Mouse (Mus musculus): ENCODE results near the gene 2410131K14Rik. TPM values are rescaled to one million over a fixed set of nuclear protein-coding genes. Genes with fewer than 3 reads are reported as not detected.

2410131K14Rik gene
- polyA plus RNA-seq, 2 experiments, result 1.1 to 1.2 TPM

DNA sequence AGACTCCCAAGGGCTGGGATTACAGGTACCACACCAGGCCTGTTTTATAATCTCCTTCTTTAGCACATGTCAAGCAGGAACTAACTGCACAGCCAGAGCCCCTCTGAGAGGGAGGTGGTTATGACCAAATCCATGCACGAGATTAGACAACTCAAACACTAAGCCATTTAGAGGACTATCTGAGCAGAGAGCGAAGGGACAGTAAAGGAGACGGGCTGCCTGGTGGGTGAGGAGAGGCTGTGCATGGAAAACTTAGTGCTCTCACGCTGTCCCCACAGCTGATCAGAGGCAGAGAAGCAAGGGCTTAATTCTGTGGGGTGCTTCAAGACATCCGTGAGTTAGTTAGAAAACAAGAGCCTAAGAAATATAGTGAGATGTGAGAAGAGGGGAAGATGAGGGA, 31.0 kb upstream of the 2410131K14Rik start:
- 31% methylated on average over 5 of the region's 5 CpGs for WGBS (ENCODE audit: insufficient replicate concordance)
- Histone ChIP-seq H3K27me3 (ENCODE audit: control insufficient read depth, insufficient read depth, low read length) (no peaks in the 10 kb centered on the region; the same call in 1 of the 2 replicates), H3K9ac (replicated peaks) (no peak overlapping the region), H3K4me3 (ENCODE audit: insufficient read depth in 1 of 2, low read depth in 2 of 2, low read length in 2 of 2) (no peak overlapping the region), H3K9me3 (ENCODE audit: control insufficient read depth, low read length) (no peaks in the 10 kb centered on the region), H3K36me3 (replicated peaks; ENCODE audit: control insufficient read depth, insufficient read depth, low read depth) (no peaks in the 10 kb centered on the region), H3K4me2 (ENCODE audit: low read depth) (no peak overlapping the region), H3K4me1 (replicated peaks; ENCODE audit: control insufficient read depth in 2 of 2, insufficient read depth in 2 of 2, low read length in 1 of 2) (no peaks in the 10 kb centered on the region), H3K27ac (no peak overlapping the region)
- no peak for DNase-seq (ENCODE audit: low read depth in 3 of 3, low spot score in 3 of 3)
- ATAC-seq (ENCODE audit: insufficient read depth), result no peak
- TF ChIP-seq CTCF (IDR thresholded peaks at IDR 0.05; ENCODE audit: low read depth), result no peak
- TF ChIP-seq EP300 (IDR thresholded peaks at IDR 0.05; ENCODE audit: low read depth), result no peak

DNA sequence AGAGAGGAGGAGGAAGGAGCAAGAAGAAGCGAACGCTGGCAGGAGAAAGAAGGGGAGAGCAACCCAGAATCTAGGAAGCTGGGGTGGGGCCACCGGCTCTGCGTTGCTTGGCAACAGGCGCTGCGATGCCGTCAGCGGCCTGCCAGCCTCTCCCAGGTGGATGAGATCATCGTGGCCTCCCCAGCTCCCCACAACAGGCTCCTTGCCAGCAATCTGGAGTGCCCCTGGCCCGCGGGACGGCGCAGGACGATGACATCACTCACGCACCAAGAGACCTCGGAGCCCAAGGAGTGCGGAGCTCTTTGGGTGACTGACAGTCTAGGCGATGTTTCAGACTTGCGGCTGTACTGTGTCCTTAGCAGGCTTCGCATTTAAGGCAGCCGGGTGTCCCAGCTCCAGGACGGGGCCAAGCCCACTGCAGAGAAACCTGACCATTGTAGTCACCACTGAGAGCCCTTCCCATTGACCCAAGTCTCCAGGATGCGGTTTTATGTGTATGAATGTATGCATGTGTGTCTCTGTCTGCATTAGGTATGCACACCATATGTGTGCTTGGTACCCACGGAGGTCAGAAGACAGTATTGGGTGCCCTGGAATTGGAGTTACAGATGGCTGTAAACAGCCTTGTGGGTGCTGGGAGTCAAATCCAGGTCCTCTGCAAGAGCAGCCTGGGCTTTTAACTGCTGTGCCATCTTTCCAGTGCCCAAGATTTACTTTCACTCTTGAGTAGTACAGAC, 30.4 kb upstream of the 2410131K14Rik start:
- H3K4me3 ChIP-seq (ENCODE audit: insufficient read depth in 1 of 2, low read depth in 2 of 2, low read length in 2 of 2), result no peak overlapping the region
- H3K27ac ChIP-seq, result no peak overlapping the region
- TF ChIP-seq CTCF (IDR thresholded peaks at IDR 0.05; ENCODE audit: low read depth) (no peak), EP300 (IDR thresholded peaks at IDR 0.05; ENCODE audit: low read depth) (no peak)
- DNase-seq (ENCODE audit: low read depth in 3 of 3, low spot score in 3 of 3) (no peak), ATAC-seq (ENCODE audit: insufficient read depth) (no peak)
- no peak overlapping the region for H3K4me2 ChIP-seq (ENCODE audit: low read depth)
- WGBS (ENCODE audit: insufficient replicate concordance), result 11% methylated on average over 24 of the region's 24 CpGs
- no peaks in the 10 kb centered on the region for H3K4me1 ChIP-seq (replicated peaks; ENCODE audit: control insufficient read depth in 2 of 2, insufficient read depth in 2 of 2, low read length in 1 of 2)
- no peaks in the 10 kb centered on the region; the same call in 1 of the 2 replicates for H3K27me3 ChIP-seq (ENCODE audit: control insufficient read depth, insufficient read depth, low read length)
- no peaks in the 10 kb centered on the region for H3K36me3 ChIP-seq (replicated peaks; ENCODE audit: control insufficient read depth, insufficient read depth, low read depth)
- no peak overlapping the region for H3K9ac ChIP-seq (replicated peaks)
- H3K9me3 ChIP-seq (ENCODE audit: control insufficient read depth, low read length), result no peaks in the 10 kb centered on the region

DNA sequence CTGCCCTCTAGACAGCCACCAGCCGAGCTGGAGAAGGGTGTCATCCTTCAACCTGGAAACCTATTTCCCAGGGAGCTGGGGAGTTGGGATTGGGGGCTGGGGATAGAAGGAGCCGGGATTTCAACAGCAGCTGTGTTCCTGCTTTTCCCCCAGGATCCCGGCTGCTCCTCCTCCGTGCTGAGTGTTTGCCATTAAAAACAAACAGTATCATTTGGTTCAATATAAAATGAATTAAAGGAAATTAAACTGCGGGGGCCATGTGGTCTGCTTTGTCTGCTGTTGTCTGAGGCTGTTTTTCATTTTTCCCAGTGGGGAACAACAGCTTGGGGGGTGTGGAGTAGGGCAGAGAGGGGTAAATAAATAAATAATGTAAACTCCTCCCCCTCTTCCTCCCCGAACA, 27.6 kb upstream of the 2410131K14Rik start:
- no peak overlapping the region for H3K4me2 ChIP-seq (ENCODE audit: low read depth)
- no peaks in the 10 kb centered on the region for H3K9me3 ChIP-seq (ENCODE audit: control insufficient read depth, low read length)
- ATAC-seq (ENCODE audit: insufficient read depth) (no peak), DNase-seq (ENCODE audit: low read depth in 3 of 3, low spot score in 3 of 3) (no peak)
- H3K27me3 ChIP-seq (ENCODE audit: control insufficient read depth, insufficient read depth, low read length), result no peaks in the 10 kb centered on the region; the same call in 1 of the 2 replicates
- H3K27ac ChIP-seq, result no peak overlapping the region
- WGBS (ENCODE audit: insufficient replicate concordance), result 59% methylated on average over 6 of the region's 6 CpGs
- no peak for TF ChIP-seq EP300 (IDR thresholded peaks at IDR 0.05; ENCODE audit: low read depth)
- no peak for TF ChIP-seq CTCF (IDR thresholded peaks at IDR 0.05; ENCODE audit: low read depth)
- no peak overlapping the region for H3K9ac ChIP-seq (replicated peaks)
- H3K36me3 ChIP-seq (replicated peaks; ENCODE audit: control insufficient read depth, insufficient read depth, low read depth), result no peaks in the 10 kb centered on the region
- no peak overlapping the region for H3K4me3 ChIP-seq (ENCODE audit: insufficient read depth in 1 of 2, low read depth in 2 of 2, low read length in 2 of 2)
- H3K4me1 ChIP-seq (replicated peaks; ENCODE audit: control insufficient read depth in 2 of 2, insufficient read depth in 2 of 2, low read length in 1 of 2), result no peaks in the 10 kb centered on the region

DNA sequence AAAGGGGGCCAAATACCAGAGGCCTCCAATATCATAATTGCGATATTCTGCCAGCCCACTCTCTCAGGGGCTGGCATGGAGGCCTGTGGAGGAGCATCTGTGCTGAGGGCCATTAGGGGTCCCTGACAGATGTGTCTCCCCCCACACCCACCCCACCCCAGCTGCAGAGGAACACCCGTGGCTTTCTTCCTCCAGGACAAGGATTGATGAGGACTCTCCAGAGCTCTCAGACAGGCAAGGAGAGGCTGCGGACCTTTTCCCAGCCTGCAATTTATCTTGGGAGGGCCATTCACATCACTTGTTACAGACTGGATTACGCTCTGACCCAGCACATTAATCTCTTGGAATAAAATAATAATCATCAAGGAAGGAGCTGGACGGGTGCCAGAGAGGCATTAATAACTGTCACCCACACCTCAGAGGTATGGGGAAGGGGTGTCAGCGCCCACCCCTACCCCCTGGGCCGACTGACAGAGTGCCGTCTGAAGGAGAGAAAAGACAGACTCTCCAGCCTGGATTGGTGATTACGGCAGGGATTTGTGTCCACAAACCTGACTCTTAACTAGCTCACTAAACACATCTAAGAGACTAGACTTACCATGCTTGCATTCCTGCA, 21.8 kb upstream of the 2410131K14Rik start:
- Histone ChIP-seq H3K4me2 (ENCODE audit: low read depth) (no peak overlapping the region), H3K4me1 (replicated peaks; ENCODE audit: control insufficient read depth in 2 of 2, insufficient read depth in 2 of 2, low read length in 1 of 2) (no peaks in the 10 kb centered on the region), H3K36me3 (replicated peaks; ENCODE audit: control insufficient read depth, insufficient read depth, low read depth) (no peaks in the 10 kb centered on the region), H3K9ac (replicated peaks) (no peak overlapping the region), H3K27ac (no peak overlapping the region), H3K9me3 (ENCODE audit: control insufficient read depth, low read length) (no peaks in the 10 kb centered on the region), H3K4me3 (ENCODE audit: insufficient read depth in 1 of 2, low read depth in 2 of 2, low read length in 2 of 2) (no peak overlapping the region), H3K27me3 (ENCODE audit: control insufficient read depth, insufficient read depth, low read length) (no peaks in the 10 kb centered on the region)
- no peak for ATAC-seq (ENCODE audit: insufficient read depth)
- no peak for DNase-seq (ENCODE audit: low read depth in 3 of 3, low spot score in 3 of 3)
- 54% methylated on average over 9 of the region's 9 CpGs for WGBS (ENCODE audit: insufficient replicate concordance)
- no peak for TF ChIP-seq EP300 (IDR thresholded peaks at IDR 0.05; ENCODE audit: low read depth)
- no peak for TF ChIP-seq CTCF (IDR thresholded peaks at IDR 0.05; ENCODE audit: low read depth)

DNA sequence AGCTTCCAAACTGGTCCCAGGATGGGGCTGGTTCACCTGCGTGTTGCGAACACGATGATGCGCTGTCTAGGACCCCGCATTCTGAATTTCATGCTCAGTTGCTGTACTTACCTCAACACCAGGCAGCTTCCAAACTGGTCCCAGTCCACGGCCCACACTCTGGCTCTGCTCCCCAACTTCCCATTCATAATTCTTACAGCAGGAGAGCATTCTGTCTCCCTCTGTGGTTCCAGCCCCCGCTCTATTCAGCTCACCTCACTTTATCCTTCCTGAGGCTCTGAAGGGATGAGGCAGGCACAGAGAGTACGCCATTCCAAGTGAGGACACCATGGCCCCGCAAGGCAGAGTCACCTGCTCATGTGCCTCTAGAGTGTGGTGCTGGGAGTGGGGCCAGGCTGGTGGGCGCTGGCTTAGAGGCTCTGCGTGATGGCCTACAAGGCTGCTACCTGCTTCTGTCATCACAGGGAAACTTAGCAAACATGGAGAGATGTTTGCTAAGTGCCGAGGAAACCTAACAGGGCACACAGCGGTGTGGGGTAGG, 14.9 kb upstream of the 2410131K14Rik start:
- no peak for DNase-seq (ENCODE audit: low read depth in 3 of 3, low spot score in 3 of 3)
- TF ChIP-seq CTCF (IDR thresholded peaks at IDR 0.05; ENCODE audit: low read depth) (no peak), EP300 (IDR thresholded peaks at IDR 0.05; ENCODE audit: low read depth) (no peak)
- Histone ChIP-seq H3K4me2 (ENCODE audit: low read depth) (no peak overlapping the region), H3K4me1 (replicated peaks; ENCODE audit: control insufficient read depth in 2 of 2, insufficient read depth in 2 of 2, low read length in 1 of 2) (no peaks in the 10 kb centered on the region), H3K27me3 (ENCODE audit: control insufficient read depth, insufficient read depth, low read length) (no peaks in the 10 kb centered on the region), H3K4me3 (ENCODE audit: insufficient read depth in 1 of 2, low read depth in 2 of 2, low read length in 2 of 2) (no peak overlapping the region), H3K36me3 (replicated peaks; ENCODE audit: control insufficient read depth, insufficient read depth, low read depth) (no peaks in the 10 kb centered on the region), H3K27ac (no peak overlapping the region), H3K9ac (replicated peaks) (no peak overlapping the region), H3K9me3 (ENCODE audit: control insufficient read depth, low read length) (no peaks in the 10 kb centered on the region)
- ATAC-seq (ENCODE audit: insufficient read depth), result no peak
- WGBS (ENCODE audit: insufficient replicate concordance), result 74% methylated on average over 13 of the region's 13 CpGs

Measured in liver, embryonic 14.5 days (tissue).